Mouse (Mus musculus) hindbrain, postnatal 0 days (tissue): ENCODE data around the gene Rnf13. TPM values are rescaled to one million over a fixed set of nuclear protein-coding genes. Genes with fewer than 3 reads are reported as not detected.

Source experiments
- ATAC-seq: fragments of 200-750 bp; cut with Nextera tagmentation; 2 replicates; pipeline ENCODE4 v1.8.0; 2017; ENCODE audit warnings: mild to moderate bottlenecking, moderate TSS enrichment, moderate library complexity
- DNase-seq: peaks from one replicate; pipeline ENCODE4 v3.0.0-alpha.2; 2015; ENCODE audit warnings: low spot score
- H3K27ac ChIP-seq: fragments of 300-500 bp; sonication (generic); 2 replicates; pipeline ENCODE4 v1.5.1; 2014; ENCODE audit warnings: mild to moderate bottlenecking
- H3K27me3 ChIP-seq: fragments of 300-500 bp; sonication (generic); 2 replicates; pipeline ENCODE4 v1.6.1; 2014; ENCODE audit warnings: low read length, mixed read lengths; ENCODE audit not compliant: insufficient read depth
- H3K36me3 ChIP-seq: fragments of 300-500 bp; sonication (generic); 2 replicates; pipeline ENCODE4 v1.6.1; 2014; ENCODE audit warnings: low read length, mixed read lengths; ENCODE audit not compliant: insufficient read depth
- H3K4me1 ChIP-seq: fragments of 300-500 bp; sonication (generic); 2 replicates; pipeline ENCODE4 v1.6.1; 2014; ENCODE audit warnings: antibody characterized with exemption, low read length, mixed read lengths; ENCODE audit not compliant: insufficient read depth
- H3K4me2 ChIP-seq: fragments of 300-500 bp; sonication (generic); 2 replicates; pipeline ENCODE4 v1.6.1; 2014; ENCODE audit warnings: low read depth, mild to moderate bottlenecking, low read length, moderate library complexity, mixed read lengths
- H3K4me3 ChIP-seq: fragments of 300-500 bp; sonication (generic); 2 replicates; pipeline ENCODE4 v1.5.1; 2014; ENCODE audit warnings: low read length
- H3K9ac ChIP-seq: fragments of 300-500 bp; sonication (generic); replicated peaks from 2 replicates; pipeline ENCODE4 v1.6.1; 2014; ENCODE audit warnings: mild to moderate bottlenecking, low read length, moderate library complexity, mixed read lengths
- H3K9me3 ChIP-seq: fragments of 300-500 bp; sonication (generic); 2 replicates; pipeline ENCODE4 v1.6.1; 2016; ENCODE audit warnings: low read length, mixed read lengths
- CTCF ChIP-seq: IDR thresholded peaks from 2 replicates; pipeline ENCODE4 v1.5.1; 2016; ENCODE audit warnings: antibody characterized with exemption, control low read depth, low read depth
- WGBS: fragments of 180-500 bp; shearing (Covaris S2); extraction: QIAGEN DNeasy Blood & Tissue Kit; methylation state at CpG from one replicate; pipeline ENCODE4 v1.1.7; 2014; 5-methylcytosine and 5-hydroxymethylcytosine counted together
- polyA plus RNA-seq: library from polyadenylated mRNA; unstranded; fragments of >200 nt; fragmentation: Nextera tagmentation; extraction: Ambion mirVana; gene quantifications from 2 replicates; pipeline ENCODE4 v1.2.1, GENCODE M21; 2015
- total RNA-seq: library from RNA; depleted of rRNA; stranded (reverse); fragments of >200 nt; gene quantifications from 2 replicates; pipeline ENCODE4 v1.2.3, GENCODE M21; 2014; rRNA removed

The Rnf13 gene
- total and polyA plus RNA-seq, 2 experiments from 2014 or later = 49.4 to 114 TPM

GRCm38 (mm10) chr3:57843775-57844174 is 107.9 kb downstream of the Rnf13 start:
- H3K9ac ChIP-seq = no peak overlapping the region
- peaks cover 8% of the 10 kb centered on the region; the same call in 1 of the 2 replicates for H3K4me1 ChIP-seq
- H3K9me3 ChIP-seq = no peaks in the 10 kb centered on the region
- no peak overlapping the region for H3K4me3 ChIP-seq
- H3K27me3 ChIP-seq = no peaks in the 10 kb centered on the region
- DNase-seq = peak; percentile 67
- no peak for ATAC-seq
- no peak overlapping the region for H3K27ac ChIP-seq
- peak; percentile 69 for TF ChIP-seq CTCF
- peaks cover 4% of the 10 kb centered on the region; the same call in 1 of the 2 replicates for H3K36me3 ChIP-seq
- H3K4me2 ChIP-seq = no peak overlapping the region

GRCm38 (mm10) chr3:57845786-57846661 is 110.2 kb downstream of the Rnf13 start:
- H3K4me2 ChIP-seq = peak overlapping the region; percentile 76
- peak; percentile 42 for TF ChIP-seq CTCF
- peak overlapping the region; percentile 100 for H3K4me3 ChIP-seq
- peak overlapping the region; percentile 100 for H3K9ac ChIP-seq
- peaks cover 8% of the 10 kb centered on the region; the same call in 1 of the 2 replicates for H3K4me1 ChIP-seq
- ATAC-seq (no peak), DNase-seq (peak; percentile 77)
- no peaks in the 10 kb centered on the region for H3K27me3 ChIP-seq
- peaks cover 4% of the 10 kb centered on the region; the same call in 1 of the 2 replicates for H3K36me3 ChIP-seq
- H3K9me3 ChIP-seq = no peaks in the 10 kb centered on the region
- H3K27ac ChIP-seq = peak overlapping the region; percentile 99
- 5% methylated on average over 11 of the region's 11 CpGs for WGBS

- Histone ChIP-seq H3K27ac (peak overlapping the region; percentile 99), H3K4me2 (peak overlapping the region; percentile 76), H3K4me3 (peak overlapping the region; percentile 100), H3K4me1 (peaks cover 8% of the 10 kb centered on the region; the same call in 1 of the 2 replicates), H3K27me3 (no peaks in the 10 kb centered on the region), H3K9me3 (no peaks in the 10 kb centered on the region), H3K9ac (peak overlapping the region; percentile 100), H3K36me3 (peaks cover 4% of the 10 kb centered on the region; the same call in 1 of the 2 replicates)
- ATAC-seq = no peak
- no peak for TF ChIP-seq CTCF
- 2% methylated on average over 9 of the region's 9 CpGs for WGBS
- no peak for DNase-seq
Measured at GRCm38 (mm10) chr3:57846662-57846911, 110.7 kb downstream of the Rnf13 start.

- peak overlapping the region; percentile 100 for H3K4me3 ChIP-seq
- H3K9ac ChIP-seq = peak overlapping the region; percentile 100
- peak overlapping the region; percentile 76 for H3K4me2 ChIP-seq
- under 1% methylated on average over 72 of the region's 104 CpGs for WGBS
- H3K36me3 ChIP-seq = peaks cover 4% of the 10 kb centered on the region; the same call in 1 of the 2 replicates
- H3K9me3 ChIP-seq = no peaks in the 10 kb centered on the region
- H3K27me3 ChIP-seq = no peaks in the 10 kb centered on the region
- peak overlapping the region; percentile 99 for H3K27ac ChIP-seq
- H3K4me1 ChIP-seq = peaks cover 8% of the 10 kb centered on the region; the same call in 1 of the 2 replicates
- TF ChIP-seq CTCF = no peak
- ATAC-seq (peak; percentile 88), DNase-seq (peak; percentile 75)
Measured at GRCm38 (mm10) chr3:57846912-57847759, 111.3 kb downstream of the Rnf13 start.

GRCm38 (mm10) chr3:57847760-57848185 is 111.9 kb downstream of the Rnf13 start, which contains the start of gene Pfn2:
Pfn2 (minus strand) TSS chr3:57848079.
- H3K4me1 ChIP-seq = peaks cover 8% of the 10 kb centered on the region; the same call in 1 of the 2 replicates
- ATAC-seq = peak; percentile 93
- H3K4me2 ChIP-seq = peak within 1 kb of the TSS; percentile 76
- H3K27me3 ChIP-seq = no peaks in the 10 kb centered on the region
- H3K36me3 ChIP-seq = peaks cover 3% of the 10 kb centered on the region; the same call in 1 of the 2 replicates
- H3K27ac ChIP-seq = peak within 1 kb of the TSS; percentile 99
- no peaks in the 10 kb centered on the region for H3K9me3 ChIP-seq
- peak; percentile 9; the same call in 1 of the 2 replicates for TF ChIP-seq CTCF
- peak within 1 kb of the TSS; percentile 100 for H3K9ac ChIP-seq
- DNase-seq = peak; percentile 96
- H3K4me3 ChIP-seq = peak within 1 kb of the TSS; percentile 100
- WGBS = under 1% methylated on average over 52 of the region's 52 CpGs

- no peak overlapping the region for H3K9ac ChIP-seq
- no peak for DNase-seq
- no peak overlapping the region for H3K27ac ChIP-seq
- 70% methylated on average over 3 of the region's 3 CpGs for WGBS
- no peak overlapping the region for H3K4me2 ChIP-seq
- H3K4me3 ChIP-seq = no peak overlapping the region
- no peaks in the 10 kb centered on the region for H3K36me3 ChIP-seq
- ATAC-seq = no peak
- no peaks in the 10 kb centered on the region for H3K27me3 ChIP-seq
- no peaks in the 10 kb centered on the region for H3K9me3 ChIP-seq
- TF ChIP-seq CTCF = no peak
- H3K4me1 ChIP-seq = no peaks in the 10 kb centered on the region
Measured at GRCm38 (mm10) chr3:57882945-57883344, 147.1 kb downstream of the Rnf13 start.

Other genes with a start within 250 kb of the Rnf13 start
- 33.1 and 34.1 TPM in 2 replicates for gene Wwtr1, start 160.2 kb upstream of the Rnf13 start, total RNA-seq
- 10.3 and 11.1 TPM in 2 replicates for gene Wwtr1, start 160.2 kb upstream of the Rnf13 start, polyA plus RNA-seq
- 18.3 and 18.5 TPM in 2 replicates for gene Commd2, start 84.3 kb upstream of the Rnf13 start, total RNA-seq
- 77.9 and 82.8 TPM in 2 replicates for gene Commd2, start 84.3 kb upstream of the Rnf13 start, polyA plus RNA-seq
- 0.61 and 1.2 TPM in 2 replicates for gene Ankub1, start 43.3 kb upstream of the Rnf13 start, total RNA-seq
- 0.34 and 0.44 TPM in 2 replicates for gene Ankub1, start 43.3 kb upstream of the Rnf13 start, polyA plus RNA-seq
- 349 and 355 TPM in 2 replicates for gene Pfn2, start 112.0 kb downstream of the Rnf13 start, total RNA-seq
- 714 and 750 TPM in 2 replicates for gene Pfn2, start 112.0 kb downstream of the Rnf13 start, polyA plus RNA-seq